Mouse (Mus musculus) spleen, adult 2 months (tissue): ENCODE data around the gene Tmem200b.
A peak's percentile ranks its signal among the peaks of the same experiment; 100 is the strongest.

Experiments used
- CTCF ChIP-seq: fragments of 200-500 bp; IDR thresholded peaks from 2 replicates; pipeline ENCODE4 v1.5.1; 2011; ENCODE audit warnings: mild to moderate bottlenecking, inconsistent platforms; ENCODE audit not compliant: insufficient read depth, insufficient read length, insufficient replicate concordance; ENCODE audit errors: extremely low read depth
- POLR2A ChIP-seq: fragments of 200-500 bp; IDR thresholded peaks from 2 replicates; pipeline ENCODE4 v1.6.1; 2011; ENCODE audit warnings: low read depth, low read length, inconsistent platforms

- TF ChIP-seq CTCF (peak; percentile 22; the same call in 1 of the 2 replicates), POLR2A (no peak)
Measured at GRCm38 (mm10) chr4:131904478-131904877, 17.1 kb upstream of the Tmem200b start.
